In the genomic region with DNA sequence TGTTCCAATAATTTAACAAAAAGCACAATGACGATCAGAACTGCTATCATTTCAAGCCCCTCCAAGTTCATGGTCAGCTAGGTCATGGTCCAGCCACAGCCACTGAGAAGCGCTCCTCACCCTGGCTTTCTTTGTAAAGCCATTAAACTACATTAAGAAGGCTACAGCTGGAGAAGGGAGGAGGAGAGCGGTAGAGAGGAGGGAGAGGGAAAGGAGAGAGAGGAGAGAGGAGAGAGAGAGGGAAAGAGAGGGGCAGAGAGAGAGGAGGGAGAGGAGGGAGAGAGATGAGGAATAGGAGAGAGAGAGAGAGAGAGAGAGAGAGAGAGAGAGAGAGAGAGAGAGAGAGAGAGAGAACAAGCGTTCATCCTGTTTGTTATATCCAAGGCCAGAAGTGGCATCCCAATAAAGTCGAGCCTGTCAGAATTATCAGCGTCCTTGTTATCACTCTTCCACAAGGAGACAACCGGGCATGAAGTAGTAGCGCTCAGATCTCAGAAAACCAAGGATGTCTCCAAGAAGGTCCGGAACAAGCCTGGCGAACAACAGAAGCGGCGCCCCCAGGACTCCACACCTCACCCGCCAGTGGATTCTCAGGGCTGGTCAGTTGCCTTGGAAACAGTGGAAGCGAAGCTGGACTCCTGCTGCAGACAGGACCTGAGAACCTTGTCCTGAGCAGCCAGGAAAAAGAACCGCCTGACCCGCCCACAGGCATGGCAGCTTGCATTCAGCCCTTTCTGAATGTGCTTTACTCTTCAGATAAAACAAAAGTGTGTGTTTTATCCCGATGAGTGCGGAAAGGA, we compare ENCODE assay signal across 8 mouse cellular contexts.
DNase-seq lines count a peak whose midpoint lies in the region; ATAC-seq and TF ChIP-seq lines count a peak whose summit lies in the region.

No protein-coding gene starts in this region.

- no peaks in the 10 kb centered on the region for H3K27me3 ChIP-seq in hindbrain, embryonic 12.5 days
- H3K27me3 ChIP-seq in liver, embryonic 12.5 days (replicated peaks): no peaks in the 10 kb centered on the region

- H3K9ac ChIP-seq in hindbrain, embryonic 12.5 days: peak overlapping the region; percentile 24; the same call in 1 of the 2 replicates
- H3K9ac ChIP-seq in liver, embryonic 12.5 days: no peak overlapping the region

- H3K4me3 ChIP-seq in hindbrain, embryonic 12.5 days: peak overlapping the region; percentile 38
- H3K4me3 ChIP-seq in liver, embryonic 12.5 days: no peak overlapping the region
- peak overlapping the region; percentile 38 for H3K4me3 ChIP-seq in olfactory bulb, adult 2 months (ENCODE audit: insufficient read depth, low read depth, low read length)

- H3K27ac ChIP-seq in hindbrain, embryonic 12.5 days: no peak overlapping the region
- no peak overlapping the region for H3K27ac ChIP-seq in liver, embryonic 12.5 days
- no peak overlapping the region for H3K27ac ChIP-seq in olfactory bulb, adult 2 months (ENCODE audit: insufficient read depth, low read depth, low read length)

- peak; percentile 87 for ATAC-seq in hindbrain, embryonic 12.5 days (ENCODE audit: low FRiP score)
- no peak for ATAC-seq in liver, embryonic 12.5 days
- no peak for ATAC-seq in granulocyte monocyte progenitor cell, adult 5-6 weeks (replicated peaks; ENCODE audit: poor library complexity, severe bottlenecking)

- no peak for TF ChIP-seq CTCF in olfactory bulb, adult 2 months (IDR thresholded peaks at IDR 0.05; ENCODE audit: insufficient read depth, low read depth, low read length)

- no peak for TF ChIP-seq POLR2A in olfactory bulb, adult 2 months (IDR thresholded peaks at IDR 0.05; ENCODE audit: insufficient read depth, low read depth, low read length)

- peak; percentile 7 to 10 for DNase-seq in layer of hippocampus, postnatal 36 days
- DNase-seq in layer of hippocampus, adult 11-12 months (ENCODE audit: low spot score): no peak
- peak; percentile 53 to 65 for DNase-seq in cerebellum, postnatal 25 days
- no peak for DNase-seq in gastrocnemius, adult 18-20 months (ENCODE audit: low spot score)

- no peaks in the 10 kb centered on the region for H3K4me1 ChIP-seq in hindbrain, embryonic 12.5 days
- no peaks in the 10 kb centered on the region for H3K4me1 ChIP-seq in liver, embryonic 12.5 days
- peaks cover 3% of the 10 kb centered on the region for H3K4me1 ChIP-seq in olfactory bulb, adult 2 months (ENCODE audit: control insufficient read depth, insufficient read depth, low read length)

- no peaks in the 10 kb centered on the region for H3K9me3 ChIP-seq in hindbrain, embryonic 12.5 days (replicated peaks)
- H3K9me3 ChIP-seq in liver, embryonic 12.5 days (replicated peaks): no peaks in the 10 kb centered on the region

- peak overlapping the region; percentile 66 for H3K4me2 ChIP-seq in hindbrain, embryonic 12.5 days (replicated peaks)
- 0 out of 2 replicates have a peak overlapping the region, but pooled peaks have one; percentile 6 for H3K4me2 ChIP-seq in liver, embryonic 12.5 days

- WGBS in hindbrain, embryonic 12.5 days: 7% methylated on average over 17 of the region's 18 CpGs
- WGBS in liver, embryonic 12.5 days (ENCODE audit: insufficient replicate concordance): 14% methylated on average over 18 of the region's 18 CpGs
- WGBS in olfactory bulb, adult 2 months: 4% methylated on average over 18 of the region's 18 CpGs

- H3K36me3 ChIP-seq in hindbrain, embryonic 12.5 days: no peaks in the 10 kb centered on the region
- no peaks in the 10 kb centered on the region for H3K36me3 ChIP-seq in liver, embryonic 12.5 days

Comparison
In these comparisons a context has a peak if more than half of its experiments do, and no peak if none do; other contexts are left out.
1. DNase-seq: peak in layer of hippocampus, postnatal 36 days (2 of 2) and cerebellum, postnatal 25 days (2 of 2); none in layer of hippocampus, adult 11-12 months (single experiment) and gastrocnemius, adult 18-20 months (single experiment).